Mouse (Mus musculus): Measurements from ENCODE around the gene Nin. TPM values are rescaled to one million over a fixed set of nuclear protein-coding genes. Genes with fewer than 3 reads are reported as not detected.

Nin gene
- polyA plus RNA-seq, 1 experiment from 2014 or later: 12.0 TPM

GRCm38 (mm10) chr12:70104199-70104598, 9.3 kb downstream of the Nin start:
- Histone ChIP-seq H3K4me2 (no peak overlapping the region), H3K9ac (replicated peaks) (no peak overlapping the region), H3K9me3 (no peaks in the 10 kb centered on the region), H3K36me3 (0 out of 2 replicates have a peak, but pooled peaks cover 3% of the 10 kb centered on the region), H3K4me3 (replicated peaks) (no peak overlapping the region), H3K27ac (no peak overlapping the region), H3K27me3 (no peaks in the 10 kb centered on the region), H3K4me1 (replicated peaks) (peaks cover 33% of the 10 kb centered on the region)
- ATAC-seq (ENCODE audit: insufficient number of reproducible peaks, insufficient read depth, low FRiP score, low TSS enrichment, low read depth): no peak
- 43% methylated on average over 4 of the region's 4 CpGs for WGBS

- no peak overlapping the region for H3K27ac ChIP-seq
- no peaks in the 10 kb centered on the region for H3K9me3 ChIP-seq
- no peak for ATAC-seq (ENCODE audit: insufficient number of reproducible peaks, insufficient read depth, low FRiP score, low TSS enrichment, low read depth)
- no peak overlapping the region for H3K4me2 ChIP-seq
- H3K4me1 ChIP-seq (replicated peaks): peaks cover 28% of the 10 kb centered on the region
- H3K4me3 ChIP-seq (replicated peaks): no peak overlapping the region
- H3K9ac ChIP-seq (replicated peaks): no peak overlapping the region
- WGBS: 63% methylated on average over 4 of the region's 4 CpGs
- 0 out of 2 replicates have a peak, but pooled peaks cover 3% of the 10 kb centered on the region for H3K36me3 ChIP-seq
- H3K27me3 ChIP-seq: no peaks in the 10 kb centered on the region
Measured at GRCm38 (mm10) chr12:70103257-70103656, 10.3 kb downstream of the Nin start.

DNA sequence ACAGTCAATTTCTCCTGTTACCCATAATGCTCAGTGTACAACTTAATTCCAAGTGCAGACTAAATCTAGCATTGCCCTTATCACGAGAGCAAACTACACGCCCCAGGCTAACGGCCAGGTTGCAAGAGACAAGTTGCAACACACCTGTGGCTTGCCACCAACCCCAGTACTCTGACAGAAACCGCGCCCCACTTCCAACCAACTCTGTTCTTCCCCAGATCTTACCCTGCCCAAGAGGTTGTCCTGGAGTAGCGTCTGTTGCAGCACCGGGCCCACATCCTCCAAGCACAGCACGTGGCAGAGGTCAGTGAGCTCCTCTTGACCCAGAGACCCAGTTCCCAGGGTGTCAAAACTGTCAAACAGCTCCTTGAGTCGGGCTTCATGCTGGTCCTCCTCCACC, 11.1 kb downstream of the Nin start:
- Histone ChIP-seq H3K27me3 (no peaks in the 10 kb centered on the region), H3K4me2 (no peak overlapping the region), H3K4me3 (replicated peaks) (no peak overlapping the region), H3K9ac (replicated peaks) (no peak overlapping the region), H3K9me3 (no peaks in the 10 kb centered on the region), H3K4me1 (replicated peaks) (peaks cover 20% of the 10 kb centered on the region), H3K36me3 (0 out of 2 replicates have a peak, but pooled peaks cover 3% of the 10 kb centered on the region), H3K27ac (no peak overlapping the region)
- ATAC-seq (ENCODE audit: insufficient number of reproducible peaks, insufficient read depth, low FRiP score, low TSS enrichment, low read depth): no peak
- WGBS: 78% methylated on average over 9 of the region's 9 CpGs

GRCm38 (mm10) chr12:70101823-70102222, 11.7 kb downstream of the Nin start:
- no peak overlapping the region for H3K27ac ChIP-seq
- ATAC-seq (ENCODE audit: insufficient number of reproducible peaks, insufficient read depth, low FRiP score, low TSS enrichment, low read depth): no peak
- H3K36me3 ChIP-seq: 0 out of 2 replicates have a peak, but pooled peaks cover 3% of the 10 kb centered on the region
- no peak overlapping the region for H3K9ac ChIP-seq (replicated peaks)
- peaks cover 18% of the 10 kb centered on the region for H3K4me1 ChIP-seq (replicated peaks)
- no peak overlapping the region for H3K4me2 ChIP-seq
- no peaks in the 10 kb centered on the region for H3K9me3 ChIP-seq
- no peaks in the 10 kb centered on the region for H3K27me3 ChIP-seq
- WGBS: 84% methylated on average over 5 of the region's 5 CpGs
- H3K4me3 ChIP-seq (replicated peaks): no peak overlapping the region

GRCm38 (mm10) chr12:70097901-70098300, 15.6 kb downstream of the Nin start:
- Histone ChIP-seq H3K27ac (no peak overlapping the region), H3K36me3 (0 out of 2 replicates have a peak, but pooled peaks cover 3% of the 10 kb centered on the region), H3K27me3 (no peaks in the 10 kb centered on the region), H3K4me1 (replicated peaks) (no peaks in the 10 kb centered on the region), H3K9me3 (no peaks in the 10 kb centered on the region), H3K4me2 (no peak overlapping the region), H3K9ac (replicated peaks) (no peak overlapping the region), H3K4me3 (replicated peaks) (no peak overlapping the region)
- no peak for ATAC-seq (ENCODE audit: insufficient number of reproducible peaks, insufficient read depth, low FRiP score, low TSS enrichment, low read depth)
- WGBS: 82% methylated on average over 7 of the region's 7 CpGs

GRCm38 (mm10) chr12:70097316-70097715, 16.2 kb downstream of the Nin start:
- Histone ChIP-seq H3K4me1 (replicated peaks) (no peaks in the 10 kb centered on the region), H3K4me2 (no peak overlapping the region), H3K27me3 (no peaks in the 10 kb centered on the region), H3K27ac (no peak overlapping the region), H3K9me3 (no peaks in the 10 kb centered on the region), H3K9ac (replicated peaks) (no peak overlapping the region), H3K36me3 (0 out of 2 replicates have a peak, but pooled peaks cover under 1% of the 10 kb centered on the region), H3K4me3 (replicated peaks) (no peak overlapping the region)
- ATAC-seq (ENCODE audit: insufficient number of reproducible peaks, insufficient read depth, low FRiP score, low TSS enrichment, low read depth): no peak
- WGBS: 89% methylated on average over 3 of the region's 3 CpGs

GRCm38 (mm10) chr12:70093266-70093893, 20.1 kb downstream of the Nin start:
- Histone ChIP-seq H3K36me3 (no peaks in the 10 kb centered on the region), H3K9me3 (no peaks in the 10 kb centered on the region), H3K9ac (replicated peaks) (no peak overlapping the region), H3K4me1 (replicated peaks) (peaks cover 11% of the 10 kb centered on the region; the same call in 1 of the 2 replicates), H3K4me2 (no peak overlapping the region), H3K4me3 (replicated peaks) (no peak overlapping the region), H3K27me3 (no peaks in the 10 kb centered on the region), H3K27ac (no peak overlapping the region)
- ATAC-seq (ENCODE audit: insufficient number of reproducible peaks, insufficient read depth, low FRiP score, low TSS enrichment, low read depth): no peak
- WGBS: 72% methylated on average over 6 of the region's 6 CpGs

- Histone ChIP-seq H3K9ac (replicated peaks) (no peak overlapping the region), H3K27me3 (no peaks in the 10 kb centered on the region), H3K36me3 (no peaks in the 10 kb centered on the region), H3K4me2 (no peak overlapping the region), H3K4me3 (replicated peaks) (no peak overlapping the region), H3K9me3 (no peaks in the 10 kb centered on the region), H3K27ac (no peak overlapping the region), H3K4me1 (replicated peaks) (peaks cover 11% of the 10 kb centered on the region; the same call in 1 of the 2 replicates)
- ATAC-seq (ENCODE audit: insufficient number of reproducible peaks, insufficient read depth, low FRiP score, low TSS enrichment, low read depth): no peak
- WGBS: 83% methylated on average over 4 of the region's 4 CpGs
Measured at GRCm38 (mm10) chr12:70088297-70088696, 25.2 kb downstream of the Nin start.

DNA sequence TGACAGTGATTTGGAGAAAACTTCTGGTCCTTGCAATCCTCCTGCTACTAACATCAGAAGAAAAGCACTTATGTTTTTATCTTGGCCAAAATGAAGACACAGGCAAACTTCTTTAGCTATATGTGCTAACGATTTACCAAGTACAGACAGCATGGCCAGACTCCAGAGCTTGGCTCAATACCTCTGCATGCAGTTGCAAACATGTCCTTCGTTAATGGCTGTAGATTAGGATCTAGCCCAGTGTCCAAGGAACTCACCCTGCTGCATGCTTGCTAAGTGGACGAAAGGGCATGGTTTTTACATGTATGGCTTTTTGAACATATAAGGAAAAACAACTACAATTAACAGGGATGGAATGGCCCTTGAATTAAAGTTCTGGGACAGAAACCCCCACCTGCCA, 28.2 kb downstream of the Nin start:
- no peaks in the 10 kb centered on the region for H3K36me3 ChIP-seq
- no peak for ATAC-seq (ENCODE audit: insufficient number of reproducible peaks, insufficient read depth, low FRiP score, low TSS enrichment, low read depth)
- no peaks in the 10 kb centered on the region for H3K4me1 ChIP-seq (replicated peaks)
- no peak overlapping the region for H3K4me2 ChIP-seq
- H3K9me3 ChIP-seq: no peaks in the 10 kb centered on the region
- H3K27ac ChIP-seq: no peak overlapping the region
- 75% methylated on average over 3 of the region's 3 CpGs for WGBS
- H3K4me3 ChIP-seq (replicated peaks): no peak overlapping the region
- no peak overlapping the region for H3K9ac ChIP-seq (replicated peaks)
- no peaks in the 10 kb centered on the region for H3K27me3 ChIP-seq

GRCm38 (mm10) chr12:70084198-70084597, 29.3 kb downstream of the Nin start:
- H3K9me3 ChIP-seq: no peaks in the 10 kb centered on the region

GRCm38 (mm10) chr12:70083737-70084136, 29.8 kb downstream of the Nin start:
- WGBS: 91% methylated on average over 4 of the region's 4 CpGs
- no peak for ATAC-seq (ENCODE audit: insufficient number of reproducible peaks, insufficient read depth, low FRiP score, low TSS enrichment, low read depth)
- H3K9ac ChIP-seq (replicated peaks): no peak overlapping the region
- no peak overlapping the region for H3K4me3 ChIP-seq (replicated peaks)
- no peak overlapping the region for H3K4me2 ChIP-seq
- no peaks in the 10 kb centered on the region for H3K4me1 ChIP-seq (replicated peaks)
- H3K36me3 ChIP-seq: no peaks in the 10 kb centered on the region
- H3K9me3 ChIP-seq: no peaks in the 10 kb centered on the region
- H3K27ac ChIP-seq: no peak overlapping the region
- no peaks in the 10 kb centered on the region for H3K27me3 ChIP-seq

More at GRCm38 (mm10) chr12:70084198-70084597, 29.3 kb downstream of the Nin start:
- no peak overlapping the region for H3K9ac ChIP-seq (replicated peaks)
- no peak overlapping the region for H3K4me2 ChIP-seq
- WGBS: 92% methylated on average over 5 of the region's 5 CpGs
- no peaks in the 10 kb centered on the region for H3K4me1 ChIP-seq (replicated peaks)
- H3K27me3 ChIP-seq: no peaks in the 10 kb centered on the region
- H3K4me3 ChIP-seq (replicated peaks): no peak overlapping the region
- no peaks in the 10 kb centered on the region for H3K36me3 ChIP-seq
- no peak overlapping the region for H3K27ac ChIP-seq
- ATAC-seq (ENCODE audit: insufficient number of reproducible peaks, insufficient read depth, low FRiP score, low TSS enrichment, low read depth): no peak

All from limb, embryonic 12.5 days (tissue).